Mouse (Mus musculus): ENCODE measurements around the gene Pinlyp. TPM values are rescaled to one million over a fixed set of nuclear protein-coding genes. Genes with fewer than 3 reads are reported as not detected.
"Not testable (repeated sequence)": the region's sequence is repeated elsewhere in the genome, so short reads cannot be mapped to it uniquely, and the experiment has no call there.

Gene Pinlyp
- polyA plus RNA-seq, 1 experiment, result not detected

DNA sequence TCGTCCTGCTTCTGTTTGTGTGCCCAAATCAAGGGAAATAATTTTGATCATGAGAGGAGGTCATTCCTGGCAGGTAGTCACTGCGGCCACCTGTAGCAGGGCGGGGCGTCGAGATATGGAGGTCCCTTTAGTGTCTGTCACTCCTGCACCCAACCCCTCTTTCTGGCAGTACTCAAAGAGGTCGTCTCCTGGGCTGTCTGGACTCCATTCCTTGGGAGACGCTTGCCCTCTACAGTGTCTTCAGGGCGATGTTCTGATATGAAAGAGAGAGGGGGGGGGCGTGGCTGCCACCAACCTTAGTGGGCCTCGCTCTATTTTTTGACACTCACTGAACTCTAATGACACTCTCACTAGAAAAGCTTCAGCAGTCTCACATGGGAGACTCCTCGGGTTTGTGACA lies 16.3 kb downstream of the Pinlyp start:
- no peaks in the 10 kb centered on the region for H3K9me3 ChIP-seq
- peaks cover 42% of the 10 kb centered on the region for H3K4me1 ChIP-seq
- no peaks in the 10 kb centered on the region for H3K27me3 ChIP-seq (replicated peaks)
- TF ChIP-seq GATA1 (IDR thresholded peaks at IDR 0.05; ENCODE audit: borderline replicate concordance, low read length), result no peak
- TF ChIP-seq FLI1 (IDR thresholded peaks at IDR 0.05; ENCODE audit: low read length), result no peak
- H3K36me3 ChIP-seq (replicated peaks; ENCODE audit: low read length), result peaks cover 23% of the 10 kb centered on the region
- H3K4me3 ChIP-seq (replicated peaks), result peak overlapping the region; percentile 94

DNA sequence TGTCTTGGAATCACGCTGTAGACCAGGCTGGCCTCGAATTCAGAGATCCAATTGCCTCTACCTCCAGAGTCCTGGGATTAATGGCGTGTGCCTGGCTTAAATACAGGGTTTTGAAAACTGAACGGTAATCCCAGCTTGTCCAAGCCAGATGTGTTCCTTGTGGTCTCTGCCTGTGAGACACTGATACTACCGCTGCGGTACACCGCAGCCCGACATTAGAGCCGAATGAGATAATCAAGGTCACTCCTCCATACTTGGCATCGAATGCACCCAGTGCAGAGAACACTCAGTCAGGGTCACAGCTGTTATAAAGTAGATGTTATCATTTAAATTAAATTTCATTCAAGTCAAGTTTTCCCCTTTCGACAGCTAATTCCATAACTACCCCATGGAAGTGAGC lies 17.1 kb downstream of the Pinlyp start:
- Histone ChIP-seq H3K4me3 (replicated peaks) (no peak overlapping the region), H3K36me3 (replicated peaks; ENCODE audit: low read length) (peaks cover 16% of the 10 kb centered on the region), H3K27me3 (replicated peaks) (peaks cover 3% of the 10 kb centered on the region), H3K9me3 (no peaks in the 10 kb centered on the region), H3K4me1 (peaks cover 42% of the 10 kb centered on the region)
- TF ChIP-seq FLI1 (IDR thresholded peaks at IDR 0.05; ENCODE audit: low read length) (no peak), GATA1 (IDR thresholded peaks at IDR 0.05; ENCODE audit: borderline replicate concordance, low read length) (no peak)

DNA sequence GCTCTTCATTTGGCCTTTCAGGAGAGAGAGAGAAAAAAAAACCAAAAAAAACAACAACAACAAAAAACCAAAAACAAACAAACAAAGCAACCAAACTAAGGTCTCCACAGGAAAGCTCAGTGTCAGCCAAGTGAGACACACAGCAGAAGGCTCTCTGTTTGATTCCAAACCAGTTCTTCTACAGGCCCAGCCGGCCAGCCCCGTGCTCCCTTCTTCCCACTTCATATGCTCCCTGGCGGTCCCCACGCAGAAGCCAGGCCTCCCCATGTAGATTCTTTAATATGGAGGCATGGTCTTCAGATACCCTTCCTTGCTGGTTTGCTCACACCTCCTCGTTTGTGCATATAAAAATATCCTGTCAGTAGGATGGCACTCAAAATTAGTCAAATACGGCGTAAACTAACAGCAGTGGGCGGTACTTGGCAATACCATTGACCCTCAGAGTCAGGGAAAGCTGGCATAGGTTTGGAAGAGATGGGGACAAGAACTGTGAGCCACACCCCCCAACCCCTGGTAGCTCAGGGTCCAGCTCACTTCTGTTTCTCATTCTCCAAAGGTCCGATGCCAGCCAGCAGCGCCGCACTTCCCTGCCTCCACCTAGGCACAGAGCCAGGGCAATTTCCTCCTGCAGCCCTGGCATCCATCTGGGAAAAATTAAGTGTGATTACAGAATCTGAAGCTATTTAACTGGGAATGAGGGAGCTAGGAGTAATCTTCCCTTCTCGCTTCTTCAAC lies 20.1 kb downstream of the Pinlyp start:
- no peak for TF ChIP-seq FLI1 (IDR thresholded peaks at IDR 0.05; ENCODE audit: low read length)
- no peak for TF ChIP-seq GATA1 (IDR thresholded peaks at IDR 0.05; ENCODE audit: borderline replicate concordance, low read length)
- peaks cover 29% of the 10 kb centered on the region for H3K4me1 ChIP-seq
- no peaks in the 10 kb centered on the region for H3K36me3 ChIP-seq (replicated peaks; ENCODE audit: low read length)
- H3K4me3 ChIP-seq (replicated peaks), result no peak overlapping the region
- no peaks in the 10 kb centered on the region for H3K9me3 ChIP-seq
- H3K27me3 ChIP-seq (replicated peaks), result peaks cover 15% of the 10 kb centered on the region

GRCm38 (mm10) chr7:24524978-24525377 lies 20.9 kb downstream of the Pinlyp start:
- H3K4me3 ChIP-seq (replicated peaks), result no peak overlapping the region
- peaks cover 28% of the 10 kb centered on the region for H3K4me1 ChIP-seq
- H3K9me3 ChIP-seq, result no peaks in the 10 kb centered on the region
- H3K36me3 ChIP-seq (replicated peaks; ENCODE audit: low read length), result no peaks in the 10 kb centered on the region
- TF ChIP-seq GATA1 (IDR thresholded peaks at IDR 0.05; ENCODE audit: borderline replicate concordance, low read length) (no peak), FLI1 (IDR thresholded peaks at IDR 0.05; ENCODE audit: low read length) (no peak)
- H3K27me3 ChIP-seq (replicated peaks), result peaks cover 15% of the 10 kb centered on the region

- Histone ChIP-seq H3K4me3 (replicated peaks) (no peak overlapping the region), H3K4me1 (peaks cover 15% of the 10 kb centered on the region), H3K27me3 (replicated peaks) (peaks cover 15% of the 10 kb centered on the region), H3K36me3 (replicated peaks; ENCODE audit: low read length) (no peaks in the 10 kb centered on the region), H3K9me3 (no peaks in the 10 kb centered on the region)
- TF ChIP-seq GATA1 (IDR thresholded peaks at IDR 0.05; ENCODE audit: borderline replicate concordance, low read length), result no peak
- no peak for TF ChIP-seq FLI1 (IDR thresholded peaks at IDR 0.05; ENCODE audit: low read length)
These were observed 22.2 kb downstream of the Pinlyp start for GRCm38 (mm10) chr7:24523723-24524122.

DNA sequence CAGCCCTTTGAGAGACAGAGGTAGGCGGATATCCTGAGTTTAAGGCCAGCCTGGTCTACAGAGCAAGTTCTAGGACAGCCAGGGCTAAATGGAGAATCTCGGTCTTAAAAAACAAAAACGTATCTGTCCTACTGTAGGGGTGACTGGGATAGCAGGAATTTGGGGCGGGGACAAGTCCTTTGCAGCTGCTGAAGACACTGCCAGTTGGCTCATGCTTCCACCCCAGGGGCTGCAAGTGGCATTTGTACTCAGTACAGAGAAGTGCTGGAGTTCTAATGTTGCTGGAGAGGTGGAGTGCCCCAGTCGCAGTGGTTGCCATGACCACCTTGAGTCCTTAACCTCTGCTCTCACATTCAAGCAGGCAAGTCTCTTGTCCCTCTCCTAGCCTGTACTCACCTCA lies 23.1 kb downstream of the Pinlyp start:
- no peak overlapping the region for H3K4me3 ChIP-seq (replicated peaks)
- no peaks in the 10 kb centered on the region for H3K9me3 ChIP-seq
- H3K27me3 ChIP-seq (replicated peaks), result peaks cover 15% of the 10 kb centered on the region
- peaks cover 15% of the 10 kb centered on the region for H3K4me1 ChIP-seq
- no peaks in the 10 kb centered on the region for H3K36me3 ChIP-seq (replicated peaks; ENCODE audit: low read length)
- TF ChIP-seq FLI1 (IDR thresholded peaks at IDR 0.05; ENCODE audit: low read length), result no peak
- no peak for TF ChIP-seq GATA1 (IDR thresholded peaks at IDR 0.05; ENCODE audit: borderline replicate concordance, low read length)

GRCm38 (mm10) chr7:24520054-24520453 lies 25.9 kb downstream of the Pinlyp start:
- not testable (repeated sequence) for H3K4me3 ChIP-seq (replicated peaks); H3K9me3 ChIP-seq; H3K36me3 ChIP-seq (replicated peaks; ENCODE audit: low read length); H3K4me1 ChIP-seq
- peaks cover 17% of the 10 kb centered on the region for H3K27me3 ChIP-seq (replicated peaks)

- TF ChIP-seq FLI1 (IDR thresholded peaks at IDR 0.05; ENCODE audit: low read length), result no peak
- TF ChIP-seq GATA1 (IDR thresholded peaks at IDR 0.05; ENCODE audit: borderline replicate concordance, low read length), result no peak
- Histone ChIP-seq H3K27me3 (replicated peaks) (peaks cover 15% of the 10 kb centered on the region), H3K4me3 (replicated peaks) (no peak overlapping the region), H3K9me3 (no peaks in the 10 kb centered on the region), H3K4me1 (peaks cover 9% of the 10 kb centered on the region), H3K36me3 (replicated peaks; ENCODE audit: low read length) (no peaks in the 10 kb centered on the region)
These were observed 26.8 kb downstream of the Pinlyp start for GRCm38 (mm10) chr7:24519130-24519529.

DNA sequence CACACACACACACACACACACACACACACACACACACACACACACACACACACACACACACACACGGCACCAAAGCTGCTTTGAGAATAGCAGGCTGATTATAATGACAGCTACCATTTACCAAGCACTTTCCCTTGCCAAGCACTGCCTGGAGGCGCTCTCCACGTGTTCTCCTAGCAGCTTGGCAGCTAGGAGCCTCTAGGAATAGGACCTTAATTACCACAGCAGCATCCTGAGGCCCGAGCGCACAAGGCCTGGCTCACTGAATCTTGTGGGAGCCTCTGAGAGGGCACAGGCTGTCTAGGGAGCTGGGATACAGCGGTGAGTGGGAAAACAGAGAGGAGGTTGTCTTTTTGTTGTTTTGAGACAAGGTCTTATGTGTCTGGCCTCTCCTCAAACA lies 28.3 kb downstream of the Pinlyp start:
- no peak for TF ChIP-seq FLI1 (IDR thresholded peaks at IDR 0.05; ENCODE audit: low read length)
- TF ChIP-seq GATA1 (IDR thresholded peaks at IDR 0.05; ENCODE audit: borderline replicate concordance, low read length), result no peak
- H3K4me1 ChIP-seq, result peaks cover 5% of the 10 kb centered on the region; the same call in 1 of the 2 replicates
- no peak overlapping the region for H3K4me3 ChIP-seq (replicated peaks)
- H3K27me3 ChIP-seq (replicated peaks), result peaks cover 11% of the 10 kb centered on the region
- H3K9me3 ChIP-seq, result no peaks in the 10 kb centered on the region
- H3K36me3 ChIP-seq (replicated peaks; ENCODE audit: low read length), result no peaks in the 10 kb centered on the region

GRCm38 (mm10) chr7:24517077-24517476 lies 28.8 kb downstream of the Pinlyp start:
- peaks cover 11% of the 10 kb centered on the region for H3K27me3 ChIP-seq (replicated peaks)

DNA sequence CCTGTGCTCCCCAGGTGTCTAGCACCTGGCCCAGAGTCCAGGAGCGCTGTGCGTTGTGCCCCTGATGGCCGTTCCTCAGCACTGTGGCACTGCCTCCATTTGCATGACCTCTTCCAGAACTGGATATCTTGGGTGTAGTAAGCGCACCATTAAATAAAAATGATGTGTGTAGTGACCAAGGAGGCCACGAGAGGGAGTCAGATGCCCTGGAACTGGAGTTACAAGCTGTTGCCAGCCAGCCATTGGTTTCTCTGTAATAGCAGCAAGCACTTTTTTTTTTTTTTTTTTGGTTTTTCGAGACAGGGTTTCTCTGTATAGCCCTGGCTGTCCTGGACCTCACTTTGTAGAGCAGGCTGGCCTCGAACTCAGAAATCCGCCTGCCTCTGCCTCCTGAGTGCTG lies 29.6 kb downstream of the Pinlyp start:
- H3K36me3 ChIP-seq (replicated peaks; ENCODE audit: low read length), result not testable (repeated sequence)

More at GRCm38 (mm10) chr7:24517077-24517476, 28.8 kb downstream of the Pinlyp start:
- peaks cover 5% of the 10 kb centered on the region; the same call in 1 of the 2 replicates for H3K4me1 ChIP-seq
- no peak overlapping the region for H3K4me3 ChIP-seq (replicated peaks)
- no peak for TF ChIP-seq GATA1 (IDR thresholded peaks at IDR 0.05; ENCODE audit: borderline replicate concordance, low read length)
- no peak for TF ChIP-seq FLI1 (IDR thresholded peaks at IDR 0.05; ENCODE audit: low read length)
- H3K36me3 ChIP-seq (replicated peaks; ENCODE audit: low read length), result no peaks in the 10 kb centered on the region
- H3K9me3 ChIP-seq, result no peaks in the 10 kb centered on the region

More for the DNA sequence above, 29.6 kb downstream of the Pinlyp start:
- not testable (repeated sequence) for H3K4me3 ChIP-seq (replicated peaks); H3K9me3 ChIP-seq; H3K4me1 ChIP-seq
- H3K27me3 ChIP-seq (replicated peaks), result peaks cover 14% of the 10 kb centered on the region

All from megakaryocyte, embryonic 14.5 days (primary cell).